Mouse (Mus musculus) macrophage (primary cell): ENCODE measurements at regions not wholly inside any gene's neighbourhood (a gene's known extent, or its start where the extent isn't known, plus 50 kb on each side); places are given as distances from the start of the nearest gene placed in this dataset.

ENCODE experiments used
- H3K27ac ChIP-seq: fragments of 350-480 bp; formaldehyde crosslinking; 2 replicates; pipeline ENCODE4 v1.9.0; 2021
- H3K36me3 ChIP-seq: fragments of 350-480 bp; formaldehyde crosslinking; 2 replicates; pipeline ENCODE4 v1.9.0; 2021; ENCODE audit errors: inconsistent target
- H3K4me3 ChIP-seq: fragments of 350-480 bp; formaldehyde crosslinking; 2 replicates; pipeline ENCODE4 v1.9.0; 2021; ENCODE audit errors: inconsistent target
- H3K79me2 ChIP-seq: fragments of 350-480 bp; formaldehyde crosslinking; 2 replicates; pipeline ENCODE4 v1.9.0; 2021; ENCODE audit errors: inconsistent target
- WGBS: methylation state at CpG from one replicate; pipeline ENCODE4 v1.1.7; 2026; ENCODE audit warnings: inconsistent platforms; ENCODE audit not compliant: missing documents; 5-methylcytosine and 5-hydroxymethylcytosine counted together

GRCm38 (mm10) chr13:112003445-112003844 is 194.7 kb upstream of the Map3k1 start:
- Histone ChIP-seq H3K36me3 (no peaks in the 10 kb centered on the region), H3K79me2 (no peaks in the 10 kb centered on the region), H3K27ac (no peak overlapping the region), H3K4me3 (no peak overlapping the region)
- 87% methylated on average over 7 of the region's 7 CpGs for WGBS

- Histone ChIP-seq H3K36me3 (no peaks in the 10 kb centered on the region), H3K4me3 (no peak overlapping the region), H3K27ac (no peak overlapping the region), H3K79me2 (no peaks in the 10 kb centered on the region)
- 48% methylated on average over 3 of the region's 3 CpGs for WGBS
Observed at GRCm38 (mm10) chr13:112004126-112004525, 195.3 kb upstream of the Map3k1 start.

GRCm38 (mm10) chr13:112005421-112005820 is 196.6 kb upstream of the Map3k1 start:
- H3K4me3 ChIP-seq = no peak overlapping the region
- no peak overlapping the region for H3K27ac ChIP-seq
- 87% methylated on average over 7 of the region's 8 CpGs for WGBS
- H3K79me2 ChIP-seq = no peaks in the 10 kb centered on the region
- H3K36me3 ChIP-seq = no peaks in the 10 kb centered on the region

GRCm38 (mm10) chr13:112008806-112009205 is 200.0 kb upstream of the Map3k1 start:
- Histone ChIP-seq H3K4me3 (no peak overlapping the region), H3K79me2 (no peaks in the 10 kb centered on the region), H3K27ac (no peak overlapping the region), H3K36me3 (no peaks in the 10 kb centered on the region)
- WGBS = 95% methylated on average over 5 of the region's 5 CpGs

GRCm38 (mm10) chr13:112009288-112009687 is 200.5 kb upstream of the Map3k1 start:
- no peak overlapping the region for H3K27ac ChIP-seq
- no peak overlapping the region for H3K4me3 ChIP-seq
- no peaks in the 10 kb centered on the region for H3K79me2 ChIP-seq
- WGBS = 92% methylated on average over 3 of the region's 3 CpGs
- H3K36me3 ChIP-seq = no peaks in the 10 kb centered on the region

GRCm38 (mm10) chr13:112010464-112010863 is 201.7 kb upstream of the Map3k1 start:
- Histone ChIP-seq H3K27ac (no peak overlapping the region), H3K4me3 (no peak overlapping the region), H3K36me3 (no peaks in the 10 kb centered on the region), H3K79me2 (no peaks in the 10 kb centered on the region)
- WGBS = 91% methylated on average over 8 of the region's 8 CpGs

GRCm38 (mm10) chr13:112012640-112013039 is 203.8 kb upstream of the Map3k1 start:
- no peaks in the 10 kb centered on the region for H3K79me2 ChIP-seq
- no peak overlapping the region for H3K27ac ChIP-seq
- WGBS = 70% methylated on average over 1 of the region's 1 CpGs
- no peaks in the 10 kb centered on the region for H3K36me3 ChIP-seq
- no peak overlapping the region for H3K4me3 ChIP-seq

- H3K79me2 ChIP-seq = no peaks in the 10 kb centered on the region
- no peak overlapping the region for H3K4me3 ChIP-seq
- no peak overlapping the region for H3K27ac ChIP-seq
- no peaks in the 10 kb centered on the region for H3K36me3 ChIP-seq
- WGBS = 94% methylated on average over 3 of the region's 3 CpGs
Observed at GRCm38 (mm10) chr13:112015083-112015482, 206.3 kb upstream of the Map3k1 start.

- Histone ChIP-seq H3K27ac (no peak overlapping the region), H3K36me3 (no peaks in the 10 kb centered on the region), H3K4me3 (no peak overlapping the region), H3K79me2 (no peaks in the 10 kb centered on the region)
Observed at GRCm38 (mm10) chr13:112016280-112016679, 207.5 kb upstream of the Map3k1 start.

- Histone ChIP-seq H3K4me3 (no peak overlapping the region), H3K27ac (no peak overlapping the region), H3K36me3 (no peaks in the 10 kb centered on the region), H3K79me2 (no peaks in the 10 kb centered on the region)
- WGBS = 73% methylated on average over 7 of the region's 7 CpGs
Observed at GRCm38 (mm10) chr13:112018497-112019281, 209.9 kb upstream of the Map3k1 start.

GRCm38 (mm10) chr13:112019575-112019974 is 210.8 kb upstream of the Map3k1 start:
- Histone ChIP-seq H3K79me2 (no peaks in the 10 kb centered on the region), H3K4me3 (no peak overlapping the region), H3K27ac (no peak overlapping the region), H3K36me3 (no peaks in the 10 kb centered on the region)
- 66% methylated on average over 5 of the region's 5 CpGs for WGBS

GRCm38 (mm10) chr13:112023171-112023570 is 214.4 kb upstream of the Map3k1 start:
- Histone ChIP-seq H3K4me3 (no peak overlapping the region), H3K79me2 (no peaks in the 10 kb centered on the region), H3K36me3 (no peaks in the 10 kb centered on the region), H3K27ac (no peak overlapping the region)
- 81% methylated on average over 4 of the region's 4 CpGs for WGBS

GRCm38 (mm10) chr13:112024667-112025585 is 216.1 kb upstream of the Map3k1 start:
- 87% methylated on average over 15 of the region's 15 CpGs for WGBS
- H3K4me3 ChIP-seq = no peak overlapping the region
- no peak overlapping the region for H3K27ac ChIP-seq
- H3K36me3 ChIP-seq = no peaks in the 10 kb centered on the region
- no peaks in the 10 kb centered on the region for H3K79me2 ChIP-seq

- H3K27ac ChIP-seq = no peak overlapping the region
- H3K4me3 ChIP-seq = no peak overlapping the region
- no peaks in the 10 kb centered on the region for H3K36me3 ChIP-seq
- 99% methylated on average over 5 of the region's 5 CpGs for WGBS
- H3K79me2 ChIP-seq = no peaks in the 10 kb centered on the region
Observed at GRCm38 (mm10) chr13:112025586-112025950, 216.8 kb upstream of the Map3k1 start.

- WGBS = 84% methylated on average over 5 of the region's 5 CpGs
- Histone ChIP-seq H3K79me2 (no peaks in the 10 kb centered on the region), H3K4me3 (no peak overlapping the region), H3K27ac (no peak overlapping the region), H3K36me3 (no peaks in the 10 kb centered on the region)
Observed at GRCm38 (mm10) chr13:112027736-112028135, 218.9 kb upstream of the Map3k1 start.
